Mouse (Mus musculus): Measurements from ENCODE around the gene Nbas.

Gene Nbas

GRCm38 (mm10) chr12:13622150-13622822 lies 353.4 kb downstream of the Nbas start:
- DNase-seq (ENCODE audit: low read depth): no peak

DNA sequence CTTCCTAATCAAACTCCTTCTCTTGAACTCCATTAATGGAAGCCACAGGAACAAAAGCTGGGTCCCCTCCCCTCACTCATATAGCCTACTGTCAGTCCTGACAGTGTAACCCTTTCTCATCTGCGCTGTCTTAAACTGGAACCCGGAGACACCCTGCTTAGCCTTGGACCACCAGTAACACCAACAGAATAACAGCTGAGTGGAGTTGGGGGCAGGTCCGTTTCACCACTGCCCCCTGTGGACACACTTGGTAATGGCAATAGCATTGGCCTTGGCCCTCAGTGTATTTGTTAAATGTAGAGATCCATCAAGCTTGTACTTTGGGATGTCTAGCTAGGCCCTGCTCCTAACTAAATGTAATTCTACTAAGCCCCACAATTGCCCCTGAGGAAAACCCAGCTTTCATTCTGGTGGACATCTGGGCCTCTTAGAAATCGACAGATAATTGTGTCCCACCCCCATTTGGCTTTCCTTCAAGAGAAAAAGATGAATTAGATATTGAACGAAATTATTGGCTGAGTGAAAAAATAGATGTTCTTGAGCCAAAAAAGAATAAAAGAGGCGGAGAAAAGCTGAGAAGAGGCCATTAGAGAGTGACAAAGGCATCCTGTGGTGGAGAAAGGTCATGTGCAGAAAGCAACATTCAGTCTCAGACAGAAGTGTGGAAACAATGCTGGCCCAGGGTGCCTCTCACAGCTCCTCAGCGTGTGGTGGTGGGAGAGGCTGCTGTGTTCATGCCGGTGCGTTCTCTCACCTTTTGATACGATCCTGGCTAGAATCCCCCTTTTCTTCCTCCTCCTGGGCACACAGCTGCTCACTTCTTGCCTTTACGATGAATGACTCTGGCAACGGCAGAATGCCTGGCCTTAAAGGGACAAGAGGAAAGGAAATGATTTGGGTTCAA lies 358.1 kb downstream of the Nbas start:
- no peak for DNase-seq (ENCODE audit: low read depth)
